Mouse (Mus musculus): Measurements from ENCODE around the gene Ccm2.
"Not testable (repeated sequence)": the region's sequence is repeated elsewhere in the genome, so short reads cannot be mapped to it uniquely, and the experiment has no call there.

Ccm2 gene

GRCm38 (mm10) chr11:6546205-6547013 is at the start of gene Ccm2:
Gene Ccm2, plus strand, starts transcription at chr11:6546887.
- peak; percentile 97 for DNase-seq (ENCODE audit: low spot score)

GRCm38 (mm10) chr11:6497311-6497948 is 49.3 kb upstream of the Ccm2 start:
- no peak for DNase-seq (ENCODE audit: low spot score)

GRCm38 (mm10) chr11:6502506-6502905 is 44.2 kb upstream of the Ccm2 start:
- DNase-seq (ENCODE audit: low spot score): no peak

- no peak for DNase-seq (ENCODE audit: low spot score)
Observed at GRCm38 (mm10) chr11:6504226-6504625, 42.5 kb upstream of the Ccm2 start.

- DNase-seq (ENCODE audit: low spot score): no peak
Observed at GRCm38 (mm10) chr11:6504689-6505088, 42.0 kb upstream of the Ccm2 start.

- DNase-seq (ENCODE audit: low spot score): no peak
Observed at GRCm38 (mm10) chr11:6506516-6506915, 40.2 kb upstream of the Ccm2 start.

- DNase-seq (ENCODE audit: low spot score): no peak
Observed at GRCm38 (mm10) chr11:6508269-6508876, 38.3 kb upstream of the Ccm2 start.

GRCm38 (mm10) chr11:6514837-6515236 is 31.9 kb upstream of the Ccm2 start:
- no peak for DNase-seq (ENCODE audit: low spot score)

- no peak for DNase-seq (ENCODE audit: low spot score)
Observed at GRCm38 (mm10) chr11:6519491-6520033, 27.1 kb upstream of the Ccm2 start.

- no peak for DNase-seq (ENCODE audit: low spot score)
Observed at GRCm38 (mm10) chr11:6520507-6521173, 26.0 kb upstream of the Ccm2 start, which contains the start of gene Myo1g. Gene Myo1g, minus strand, starts transcription at chr11:6520965.

- no peak for DNase-seq (ENCODE audit: low spot score)
Observed at GRCm38 (mm10) chr11:6522782-6523525, 23.7 kb upstream of the Ccm2 start.

- no peak for DNase-seq (ENCODE audit: low spot score)
Observed at GRCm38 (mm10) chr11:6523662-6524088, 23.0 kb upstream of the Ccm2 start.

GRCm38 (mm10) chr11:6524165-6524879 is 22.4 kb upstream of the Ccm2 start:
- DNase-seq (ENCODE audit: low spot score): no peak

- DNase-seq (ENCODE audit: low spot score): no peak
Observed at GRCm38 (mm10) chr11:6524880-6525238, 21.8 kb upstream of the Ccm2 start.

- DNase-seq (ENCODE audit: low spot score): no peak
Observed at GRCm38 (mm10) chr11:6525241-6525640, 21.4 kb upstream of the Ccm2 start.

- DNase-seq (ENCODE audit: low spot score): not testable (repeated sequence)
Observed at GRCm38 (mm10) chr11:6526526-6527255, 20.0 kb upstream of the Ccm2 start.

GRCm38 (mm10) chr11:6527256-6528185 is 19.2 kb upstream of the Ccm2 start:
- DNase-seq (ENCODE audit: low spot score): no peak

- peak; percentile 91 for DNase-seq (ENCODE audit: low spot score)
Observed at GRCm38 (mm10) chr11:6528186-6529006, 18.3 kb upstream of the Ccm2 start.
